Mouse (Mus musculus) monocyte, adult 2 months (primary cell): ENCODE data around the gene Ippk.

Experiments used
- DNase-seq, 2 experiments: peaks; one replicate each; pipeline ENCODE4 v3.0.0; 2022; ENCODE audit warnings: low spot score in 2 of 2, low read depth in 1 of 2

Gene Ippk

GRCm38 (mm10) chr13:49478851-49479374, 57.9 kb downstream of the Ippk start:
- no peak for DNase-seq

GRCm38 (mm10) chr13:49479399-49479798, 58.4 kb downstream of the Ippk start:
- DNase-seq = no peak

GRCm38 (mm10) chr13:49480057-49480456, 59.0 kb downstream of the Ippk start:
- no peak for DNase-seq

- DNase-seq = no peak
These were observed 59.5 kb downstream of the Ippk start for GRCm38 (mm10) chr13:49480551-49480950.

- DNase-seq = no peak
These were observed 64.3 kb downstream of the Ippk start for GRCm38 (mm10) chr13:49485388-49485787.

- no peak for DNase-seq
These were observed 71.6 kb downstream of the Ippk start, which contains the start of gene Tes3-ps for GRCm38 (mm10) chr13:49492376-49493368. Gene Tes3-ps (plus strand): TSS chr13:49493318.

GRCm38 (mm10) chr13:49504510-49504909, 83.5 kb downstream of the Ippk start, which contains the start of gene Ecm2:
Gene Ecm2 (plus strand): TSS chr13:49504810.
- no peak for DNase-seq

- no peak for DNase-seq
These were observed 84.7 kb downstream of the Ippk start for GRCm38 (mm10) chr13:49505776-49506175.

GRCm38 (mm10) chr13:49507176-49507575, 86.1 kb downstream of the Ippk start:
- DNase-seq = no peak
